Mouse (Mus musculus): ENCODE measurements around the gene Ncoa3. TPM values are rescaled to one million over a fixed set of nuclear protein-coding genes. Genes with fewer than 3 reads are reported as not detected.

Ncoa3 gene
- total RNA-seq, 2 experiments from 2014 or later = 28.7 to 31.5 TPM

DNA sequence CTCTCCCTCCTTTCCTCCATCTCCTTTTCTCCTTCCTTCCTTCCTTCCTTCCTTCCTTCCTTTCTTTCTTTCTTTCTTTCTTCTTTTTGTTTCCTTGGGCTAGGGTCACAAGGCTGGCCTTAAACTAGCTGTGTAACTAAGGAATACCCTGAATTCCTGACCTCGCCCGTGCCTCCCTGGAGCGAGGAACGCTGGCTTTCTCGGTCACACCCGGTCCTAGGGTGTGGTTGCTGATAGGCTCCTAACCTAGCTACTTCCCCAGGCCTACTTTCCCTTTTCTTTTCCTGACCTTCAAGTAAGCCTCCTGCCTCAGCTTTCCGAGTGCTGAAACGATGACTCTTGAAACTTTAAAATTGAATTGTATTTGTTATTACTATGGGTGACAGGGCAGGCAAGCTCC, 23.0 kb upstream of the Ncoa3 start:
- DNase-seq = no peak
- intact Hi-C loops (cut with DNase I) = no loop called here

DNA sequence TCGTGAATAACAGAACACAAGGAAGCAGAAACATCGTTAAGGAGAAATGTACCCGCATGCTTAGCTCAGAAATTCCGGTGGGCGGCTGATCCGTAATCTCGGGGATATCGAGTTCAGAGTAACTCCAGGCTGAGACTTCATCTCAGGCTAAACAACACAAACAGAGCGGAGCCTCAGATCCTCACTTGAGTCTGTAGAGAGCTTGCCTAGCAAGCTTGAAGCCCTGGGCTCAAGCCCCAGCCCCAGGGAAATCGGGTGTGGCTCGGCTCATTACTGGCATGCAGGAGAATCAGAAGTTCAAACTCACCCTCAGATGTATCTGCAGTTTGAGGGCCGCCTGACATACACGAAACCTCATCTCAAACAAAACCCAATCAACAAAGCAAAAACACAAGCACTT, 22.5 kb upstream of the Ncoa3 start:
- DNase-seq = no peak
- intact Hi-C loops (cut with DNase I) = no loop called here

DNA sequence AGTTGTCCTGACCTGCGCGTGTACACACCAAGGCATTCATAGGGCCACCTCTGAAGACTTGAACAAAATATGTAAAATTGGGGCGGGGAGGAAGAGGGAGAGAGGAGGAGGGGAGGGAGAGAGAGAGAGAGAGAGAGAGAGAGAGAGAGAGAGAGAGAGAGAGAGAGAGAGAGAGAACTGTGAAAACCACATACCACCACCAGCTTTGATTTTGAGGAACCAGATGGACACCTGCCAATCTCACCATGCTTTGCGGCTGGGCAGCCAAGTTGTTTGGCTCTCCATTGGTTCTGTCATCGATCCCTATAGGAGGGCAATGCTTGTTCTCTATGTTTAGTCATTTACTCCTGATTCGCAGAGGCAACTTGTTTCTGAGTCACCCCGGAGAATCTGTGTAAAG, 21.7 kb upstream of the Ncoa3 start:
- intact Hi-C loops (cut with DNase I) = no loop called here
- no peak for DNase-seq

DNA sequence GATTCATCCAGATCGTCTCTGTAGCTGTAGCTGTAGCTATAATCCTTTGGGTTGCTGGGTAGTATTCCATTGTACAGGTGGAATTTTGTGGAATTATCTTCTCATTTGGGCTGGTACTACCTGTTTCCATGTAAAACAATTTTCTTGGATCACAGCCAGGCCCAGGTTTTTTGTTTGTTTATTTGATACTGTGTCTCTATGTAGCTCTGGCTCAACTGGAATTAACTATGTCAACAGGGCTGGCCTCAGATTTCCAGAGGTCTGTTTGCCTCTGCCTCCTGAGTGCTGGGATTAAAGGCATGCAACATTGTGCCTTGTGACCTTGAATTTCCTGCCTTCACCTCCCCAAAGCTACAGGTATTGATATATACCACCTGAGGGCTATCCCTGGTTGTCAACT, 18.1 kb upstream of the Ncoa3 start:
- intact Hi-C loops (cut with DNase I) = no loop called here

DNA sequence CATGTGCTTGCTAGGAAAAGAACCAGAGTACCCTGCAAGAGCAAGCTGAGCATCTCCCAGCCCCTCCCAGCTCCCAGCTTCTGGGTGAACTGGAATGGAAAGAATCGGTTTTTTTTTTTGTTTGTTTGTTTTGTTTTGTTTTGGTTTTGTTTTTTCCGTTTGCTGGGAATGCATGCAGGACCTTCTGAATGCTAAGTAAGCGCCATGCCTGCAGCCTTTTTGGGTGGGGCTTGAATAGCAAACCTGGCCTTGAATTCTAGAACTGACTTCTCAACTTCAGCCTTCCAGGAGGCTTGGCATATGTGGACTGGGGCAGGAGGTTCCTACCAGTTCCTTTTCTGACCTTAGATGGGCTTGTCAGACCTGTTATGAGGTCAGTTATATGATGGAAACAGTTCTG, 16.2 kb upstream of the Ncoa3 start:
- DNase-seq = no peak
- intact Hi-C loops (cut with DNase I) = no loop called here

More for the DNA sequence above, 18.1 kb upstream of the Ncoa3 start:
- no peak for DNase-seq

DNA sequence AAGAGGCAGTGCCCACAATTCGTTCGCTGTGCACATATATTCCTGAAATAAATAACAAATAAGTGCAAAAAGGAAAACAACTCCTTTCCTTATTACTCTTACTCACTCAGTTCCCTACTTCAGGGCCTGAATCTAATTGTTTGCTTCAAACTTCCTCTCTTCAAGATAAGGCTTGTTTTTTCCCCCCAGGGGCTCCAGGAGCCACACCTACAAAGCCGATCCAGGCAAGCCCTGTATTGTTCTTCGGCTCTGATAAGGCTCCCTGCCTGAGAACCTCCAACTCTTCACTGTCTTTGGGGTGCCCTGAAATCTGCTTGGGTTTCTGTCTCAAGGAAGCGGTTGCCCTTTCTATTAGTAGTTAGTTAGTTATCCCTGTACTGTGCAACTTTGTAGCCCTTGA, 15.6 kb upstream of the Ncoa3 start:
- DNase-seq = no peak
- intact Hi-C loops (cut with DNase I) = no loop called here

DNA sequence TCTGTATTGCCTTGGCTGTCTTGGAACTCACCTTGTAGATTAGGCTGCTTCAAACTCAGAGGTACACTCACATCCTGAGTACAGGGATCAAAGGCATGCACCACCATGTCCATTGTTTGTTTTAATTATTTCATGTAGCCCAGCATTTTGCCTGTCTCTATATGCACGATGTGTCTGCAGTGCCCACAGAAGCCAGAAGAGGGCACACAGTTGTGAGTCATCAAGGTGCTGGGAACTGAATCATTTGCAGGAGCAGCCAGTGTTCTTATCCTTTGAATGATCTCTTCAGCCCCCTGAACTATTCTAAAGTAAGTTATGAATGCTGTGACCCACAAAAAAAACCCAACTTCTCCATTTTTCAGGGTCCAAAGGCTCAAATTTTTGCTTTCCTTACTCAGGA, 14.3 kb upstream of the Ncoa3 start:
- no peak for DNase-seq
- intact Hi-C loops (cut with DNase I) = no loop called here

DNA sequence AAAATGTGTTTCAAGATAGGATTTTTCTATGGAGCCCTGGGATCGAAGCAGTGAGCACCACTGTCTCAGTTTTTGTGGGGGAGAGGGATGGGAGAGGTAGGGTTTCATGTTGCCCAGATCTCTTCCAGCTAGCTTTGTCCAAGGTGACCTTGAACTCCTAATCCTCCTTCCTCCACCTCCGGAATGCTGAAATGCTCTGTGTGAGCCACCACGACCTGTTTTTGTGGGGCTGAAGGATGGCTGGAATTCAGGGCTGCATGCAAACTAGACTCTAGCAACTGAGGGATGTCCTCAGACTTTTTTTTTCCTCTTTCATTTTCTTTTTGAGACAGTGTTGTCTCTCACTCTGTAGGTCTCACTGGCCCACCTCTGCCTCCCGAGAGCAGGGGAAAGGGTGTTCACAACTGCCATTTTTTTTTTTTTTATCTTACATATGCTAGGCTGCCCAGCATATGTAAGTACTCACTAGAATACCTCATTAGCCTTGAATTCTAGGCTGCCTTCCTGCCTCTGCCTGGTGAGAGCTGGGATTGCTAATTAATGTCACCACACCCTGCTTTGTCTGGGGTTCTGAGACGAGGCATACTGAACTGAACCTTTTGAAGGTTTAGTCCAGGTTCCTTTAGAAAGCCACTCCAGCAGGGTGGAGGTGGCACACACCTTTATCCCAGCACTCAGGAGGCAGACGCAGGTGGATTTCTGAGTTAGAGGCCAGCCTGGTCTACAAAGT, 11.0 kb upstream of the Ncoa3 start:
- intact Hi-C loops (cut with DNase I) = no loop called here
- no peak for DNase-seq

DNA sequence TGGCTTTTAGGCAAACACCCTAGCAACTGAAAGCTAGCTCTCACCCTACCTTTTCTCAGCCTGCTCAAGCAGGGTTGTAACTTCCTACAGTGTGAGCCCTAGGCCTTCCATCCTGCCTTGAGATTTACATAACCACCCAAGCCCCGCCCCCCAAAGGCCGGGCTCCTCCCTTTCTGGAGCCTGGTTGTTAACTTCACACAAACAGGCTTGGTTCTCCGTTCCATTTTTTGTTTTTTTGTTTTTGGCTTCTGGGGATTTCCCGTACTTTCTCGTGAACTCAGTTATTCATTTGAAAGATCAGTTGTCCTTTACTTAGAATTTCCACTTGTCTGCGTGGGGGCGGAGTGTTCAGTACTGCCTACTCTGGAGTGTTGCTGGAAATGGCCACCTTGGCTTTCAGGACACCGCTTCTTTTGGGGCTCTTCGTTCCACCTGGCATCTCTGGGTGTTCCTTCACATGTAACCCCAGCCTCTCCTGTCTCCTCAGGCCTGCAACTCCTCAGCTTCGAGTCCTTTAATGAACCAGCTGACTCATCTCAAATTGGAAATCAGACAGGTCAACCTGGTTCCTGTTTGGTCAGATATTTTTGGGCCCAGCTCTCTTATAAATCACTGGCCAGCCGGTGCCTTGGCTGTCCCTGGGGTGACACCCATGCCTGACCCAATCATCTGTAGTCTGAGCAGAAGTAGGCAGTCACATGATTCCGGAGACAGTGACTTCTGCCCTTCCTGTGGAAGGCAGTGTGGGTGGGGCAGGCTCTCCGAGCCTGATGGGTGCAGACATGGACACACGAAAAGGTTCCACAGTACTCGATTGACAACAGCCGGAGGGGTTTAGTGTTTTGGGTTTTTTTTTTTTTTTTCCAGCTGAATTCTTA, 9.7 kb upstream of the Ncoa3 start:
- intact Hi-C loops (cut with DNase I) = no loop called here

DNA sequence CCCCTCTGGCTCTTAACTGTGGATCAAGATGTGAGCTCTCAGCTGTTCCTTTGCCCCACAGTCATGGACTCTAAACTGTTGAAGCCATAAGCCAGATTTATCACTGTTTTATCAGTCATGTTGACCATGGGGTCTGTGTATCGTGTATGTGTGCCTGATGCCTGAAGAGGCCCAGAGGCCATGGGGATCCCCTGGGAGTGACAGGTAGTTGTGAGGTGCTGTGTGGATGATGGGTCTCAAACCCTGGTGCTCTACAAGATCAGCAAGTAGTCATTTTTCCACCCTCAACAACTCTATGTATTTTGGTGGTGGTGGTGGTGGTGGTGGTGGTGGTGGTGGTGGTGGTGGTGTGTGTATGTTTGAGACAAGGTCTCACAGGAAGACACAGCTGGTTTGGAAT, 8.1 kb upstream of the Ncoa3 start:
- intact Hi-C loops (cut with DNase I) = no loop called here
- no peak for DNase-seq

More for the DNA sequence above, 9.7 kb upstream of the Ncoa3 start:
- DNase-seq = peak; percentile 70 to 76

DNA sequence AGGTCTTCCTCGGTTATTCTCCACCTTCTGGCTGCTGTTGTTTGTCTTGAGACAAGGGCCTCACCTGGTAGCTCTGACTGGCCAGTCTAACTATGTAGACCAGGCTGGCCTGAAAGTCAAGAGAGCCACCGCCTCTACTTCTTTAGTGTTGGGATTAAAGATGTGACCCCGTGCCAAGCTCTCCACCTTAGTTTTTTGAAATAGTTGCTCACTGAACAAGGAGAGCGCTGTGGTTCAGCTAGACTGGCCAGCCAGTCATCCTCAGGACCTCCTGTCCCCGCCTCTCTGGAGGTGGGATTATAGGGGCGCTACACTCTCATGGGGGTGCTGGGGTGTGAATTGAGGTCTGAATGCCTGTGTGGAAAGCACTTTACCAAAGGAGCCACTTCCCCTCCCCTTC, 7.5 kb upstream of the Ncoa3 start:
- intact Hi-C loops (cut with DNase I) = no loop called here
- no peak for DNase-seq

DNA sequence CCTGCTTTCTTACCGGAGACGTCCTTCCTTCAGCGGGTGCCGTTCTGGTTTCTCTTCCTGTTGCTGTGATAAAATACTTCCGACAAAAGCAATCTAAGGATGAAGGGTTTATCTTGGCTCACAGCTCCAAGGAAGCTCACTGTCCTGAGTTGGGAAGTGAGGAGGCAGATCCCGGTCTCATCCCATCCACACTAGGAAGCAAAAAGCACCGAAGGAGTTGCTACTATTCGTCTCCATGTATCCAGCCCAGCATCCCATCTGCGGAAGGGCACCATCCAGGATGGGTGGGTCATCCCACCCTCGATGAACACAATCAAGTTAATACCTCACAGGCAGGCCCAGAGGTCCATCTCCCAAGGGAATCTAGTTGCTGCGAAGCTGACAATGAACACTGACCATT, 6.9 kb upstream of the Ncoa3 start:
- no peak for DNase-seq
- intact Hi-C loops (cut with DNase I) = no loop called here

DNA sequence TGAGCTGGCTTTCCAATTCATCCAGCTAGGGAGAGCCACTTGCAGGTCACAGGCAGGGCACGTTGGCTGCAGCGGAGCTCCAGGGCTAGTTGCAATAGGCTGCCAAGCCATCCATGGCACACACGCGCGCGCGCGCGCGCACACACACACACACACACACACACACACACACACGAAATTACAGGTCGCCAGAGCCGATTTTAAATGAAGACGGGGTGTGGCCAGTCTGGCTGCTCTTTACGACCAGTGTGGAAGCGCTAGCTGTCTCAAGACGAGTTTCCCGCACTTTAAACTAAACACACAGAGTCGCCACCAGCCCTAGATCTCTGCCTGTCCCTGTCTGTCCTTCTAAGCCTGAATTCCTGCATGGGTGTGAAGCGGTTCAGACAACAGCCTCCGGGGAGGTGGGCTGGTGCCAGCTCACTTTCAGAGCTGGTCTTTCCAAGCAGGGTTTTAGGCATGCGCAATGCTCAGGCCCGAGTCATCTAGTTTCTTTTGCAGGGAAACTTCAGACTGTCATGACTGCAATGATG, 5.4 kb upstream of the Ncoa3 start:
- intact Hi-C loops (cut with DNase I) = no loop called here

DNA sequence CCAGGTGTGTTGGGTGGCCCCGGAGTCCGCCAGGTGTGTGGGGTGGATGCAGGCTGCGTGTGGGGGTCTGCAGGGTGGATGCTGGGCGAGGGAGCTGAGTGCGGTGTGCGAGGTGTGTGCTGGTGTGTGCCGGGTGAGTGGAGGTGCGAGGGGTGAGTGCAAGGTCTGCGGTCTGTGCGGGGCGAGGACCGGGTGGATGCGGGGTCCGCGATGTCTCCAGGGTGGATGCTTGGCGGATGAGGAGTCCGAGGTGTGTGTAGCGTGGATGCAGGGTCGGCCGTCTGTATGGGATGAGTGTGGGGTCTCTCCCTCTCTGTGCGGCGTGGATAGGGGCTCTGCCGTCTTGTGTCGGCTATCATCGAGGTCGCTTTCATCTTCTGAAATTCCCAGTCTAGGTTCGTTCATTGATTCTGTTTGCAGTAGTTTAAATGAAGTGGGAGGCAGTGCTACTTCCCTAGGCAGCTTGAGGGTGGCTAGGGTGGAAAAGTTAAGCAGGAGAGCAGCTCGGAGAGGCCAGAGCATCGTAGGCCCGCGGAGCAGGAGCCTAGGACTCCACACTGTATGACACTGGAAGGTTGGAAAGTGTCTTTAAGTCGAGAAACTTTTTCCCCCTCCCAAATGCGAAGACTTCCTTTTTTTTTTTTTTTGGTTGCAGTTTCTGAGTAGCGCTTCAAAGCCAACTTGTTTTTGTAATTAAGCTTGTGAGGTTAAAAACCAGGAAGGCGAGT, 901 bp downstream of the Ncoa3 start:
- DNase-seq = no peak
- intact Hi-C loops (cut with DNase I) = loop anchor here (5.0 kb wide), 2 partner anchors 56 to 71 kb away; no protein-coding TSS in a partner anchor

More for the DNA sequence above, 5.4 kb upstream of the Ncoa3 start:
- DNase-seq = peak; percentile 77 to 81

DNA sequence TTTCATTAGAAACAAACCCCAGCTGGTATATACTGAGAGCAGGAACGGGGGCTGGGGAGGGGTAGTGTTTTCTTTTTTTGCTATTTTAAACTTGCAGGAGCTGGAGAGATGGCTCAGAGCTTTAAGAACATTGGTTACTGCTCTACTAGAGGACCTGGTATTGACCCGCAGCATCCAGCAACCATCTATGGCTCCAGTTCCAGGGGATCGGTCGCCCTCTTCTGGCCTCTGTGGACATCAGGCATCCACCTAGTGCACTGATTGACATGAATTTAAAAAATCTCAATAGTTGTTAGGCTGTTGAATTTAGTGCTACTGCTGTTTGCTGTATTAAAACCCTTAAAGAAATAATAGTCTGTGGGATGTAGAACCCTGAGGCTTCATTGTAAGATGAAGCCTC, 1.9 kb downstream of the Ncoa3 start:
- DNase-seq = no peak
- intact Hi-C loops (cut with DNase I) = loop anchor here (5.0 kb wide), 2 partner anchors 57 to 72 kb away; no protein-coding TSS in a partner anchor

DNA sequence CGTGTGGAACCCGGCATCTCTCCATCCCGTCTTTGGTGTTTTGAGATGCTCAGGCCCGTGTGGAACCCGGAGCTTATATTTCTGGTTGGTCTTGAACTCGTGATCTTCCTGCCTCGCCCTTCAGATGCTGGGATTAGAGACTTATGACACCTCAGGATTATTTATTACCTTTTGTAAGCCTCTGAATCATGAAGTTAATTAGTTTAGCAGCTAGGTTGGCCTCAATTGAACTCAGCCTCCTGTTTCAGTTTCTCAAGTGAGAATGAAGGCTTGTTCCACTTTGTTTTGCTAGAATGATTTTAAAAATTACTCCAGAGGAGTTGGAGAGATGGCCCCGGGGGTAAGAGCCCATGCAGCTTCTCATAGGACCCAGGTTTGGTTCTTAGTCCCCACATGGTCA, 3.3 kb downstream of the Ncoa3 start:
- intact Hi-C loops (cut with DNase I) = loop anchor here (5.0 kb wide), 1 partner anchor 37 kb away; no protein-coding TSS in a partner anchor
- no peak for DNase-seq

DNA sequence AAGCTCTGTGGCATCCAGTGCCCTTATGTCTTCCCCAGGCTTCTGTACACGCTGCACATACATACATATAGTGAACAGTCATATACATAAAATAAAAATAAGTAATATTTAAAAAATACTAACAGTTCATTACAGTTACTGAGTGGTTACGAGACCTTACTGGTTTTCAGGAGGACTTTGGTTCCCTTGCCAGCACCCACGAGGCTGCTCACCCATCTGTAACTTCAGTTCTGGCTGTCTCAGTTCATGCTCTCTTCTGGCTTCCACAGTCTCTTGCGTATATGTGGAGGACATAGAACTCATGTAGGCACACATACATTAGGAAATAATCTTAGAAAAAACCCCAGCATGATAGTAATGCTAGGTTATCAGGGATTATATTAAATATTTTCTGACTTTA, 3.7 kb downstream of the Ncoa3 start:
- intact Hi-C loops (cut with DNase I) = loop anchor here (5.0 kb wide), 1 partner anchor 36 kb away; no protein-coding TSS in a partner anchor
- no peak for DNase-seq

DNA sequence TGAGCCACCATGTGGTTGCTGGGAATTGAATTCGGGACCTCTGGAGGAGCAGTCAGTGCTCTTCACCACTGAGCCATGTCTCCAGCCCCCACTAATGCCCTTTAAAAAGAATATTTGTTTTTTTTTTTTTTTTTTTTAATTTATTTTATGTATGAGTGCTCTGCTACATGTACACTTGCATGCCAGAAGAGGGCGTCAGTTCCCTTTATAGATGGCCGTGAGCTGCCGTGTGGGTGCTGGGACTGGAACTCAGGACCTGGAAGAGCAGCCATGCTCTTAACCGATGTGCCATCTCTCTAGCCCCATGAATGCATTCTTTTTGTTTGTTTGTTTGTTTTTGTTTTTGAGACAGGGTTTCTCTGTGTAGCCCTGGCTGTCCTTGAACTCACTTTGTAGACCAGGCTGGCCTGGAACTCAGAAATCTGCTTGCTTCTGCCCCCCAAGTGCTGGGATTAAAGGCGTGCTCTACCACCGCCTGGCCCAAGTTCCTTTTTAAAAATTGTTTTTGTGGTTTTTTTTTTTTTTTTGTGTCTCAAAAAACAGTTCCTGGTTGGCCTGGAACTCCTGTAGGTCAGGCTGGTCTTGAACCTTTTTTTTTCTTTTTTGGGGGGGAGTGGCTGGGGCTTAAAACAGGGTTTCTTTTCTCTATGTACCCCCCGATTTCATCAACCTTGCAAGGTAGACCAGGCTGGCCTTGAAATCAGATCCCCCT, 5.0 kb downstream of the Ncoa3 start:
- no peak for DNase-seq
- intact Hi-C loops (cut with DNase I) = loop anchor here (5.0 kb wide), 1 partner anchor 35 kb away; no protein-coding TSS in a partner anchor

DNA sequence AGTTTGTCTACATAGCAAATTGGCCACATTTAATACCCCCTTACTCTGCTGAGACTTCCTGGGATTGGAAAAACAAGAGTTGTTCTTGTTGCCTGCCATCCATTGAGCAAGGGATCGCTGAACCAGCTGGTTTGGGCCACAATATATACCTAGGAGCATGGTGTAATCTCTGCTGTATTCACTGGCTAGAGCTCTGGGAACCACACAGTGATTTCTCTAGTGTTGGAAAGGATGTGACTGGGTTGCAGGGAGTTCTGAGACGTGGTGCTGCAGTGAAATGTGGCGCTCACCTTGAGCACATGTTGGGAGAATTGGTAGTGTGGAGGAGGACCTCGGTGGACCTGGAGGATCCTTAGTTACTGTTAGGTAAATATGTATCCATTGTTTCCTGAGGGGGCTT, 6.5 kb downstream of the Ncoa3 start:
- no peak for DNase-seq
- intact Hi-C loops (cut with DNase I) = loop anchor here (5.0 kb wide), 1 partner anchor 33 kb away; no protein-coding TSS in a partner anchor

DNA sequence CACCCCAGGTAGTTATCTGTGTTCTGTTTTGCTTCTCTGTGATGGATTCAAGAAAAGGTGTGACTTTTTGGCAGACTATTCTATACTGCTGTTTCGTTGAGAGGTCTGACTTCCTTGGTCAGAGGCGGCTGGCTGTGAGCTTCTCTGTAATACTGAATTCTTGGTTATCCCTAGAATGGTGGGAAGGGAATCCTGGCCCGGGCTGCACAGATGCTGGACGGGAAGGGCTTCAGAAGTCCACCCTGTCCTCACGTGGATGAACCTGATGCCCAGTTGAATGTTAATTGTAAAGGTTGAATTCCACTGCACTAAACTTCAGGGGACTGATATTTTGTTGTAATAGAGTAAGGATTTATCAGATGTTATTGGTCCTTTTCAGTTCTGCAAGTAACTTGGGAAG, 7.4 kb downstream of the Ncoa3 start:
- intact Hi-C loops (cut with DNase I) = loop anchor here (5.0 kb wide), 1 partner anchor 33 kb away; no protein-coding TSS in a partner anchor
- peak in 1 of 2 experiments; percentile 50 for DNase-seq
